ENCODE assay signal across 21 mouse cellular contexts in the genomic region with DNA sequence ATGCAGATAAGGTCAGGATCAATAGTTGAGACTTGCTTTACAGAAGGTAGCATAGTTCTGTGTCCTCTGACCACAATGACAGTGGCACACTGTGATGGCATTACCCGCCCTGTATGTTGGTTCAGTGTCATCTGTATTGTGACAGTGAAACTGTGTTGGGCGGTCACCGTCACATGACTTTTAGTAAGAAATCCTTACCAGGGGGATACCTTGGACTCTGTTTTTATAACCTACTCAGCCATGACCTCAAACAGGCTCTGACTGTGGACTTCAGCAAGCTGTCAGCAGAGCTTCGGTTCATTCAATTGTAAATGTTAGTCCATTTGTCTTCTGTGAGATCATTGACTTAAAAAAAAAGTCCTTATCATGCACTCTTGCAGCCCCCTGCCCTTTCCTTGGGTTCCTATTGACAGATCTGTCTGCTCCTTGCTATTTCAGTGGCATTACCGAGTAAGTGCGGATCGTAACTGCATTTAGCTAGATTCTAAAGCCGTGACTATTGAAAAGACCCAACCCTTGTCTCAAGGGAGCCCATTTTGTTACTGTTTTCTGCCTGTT.
A peak's percentile ranks its signal among the peaks of the same experiment; 100 is the strongest.
DNase-seq lines count a peak whose midpoint lies in the region; ATAC-seq and TF ChIP-seq lines count a peak whose summit lies in the region.
"Had no signal": no experiment of that assay in that cellular context is flagged by ENCODE, and none has a peak within 500 bp of the region (broad histone marks: within the 10 kb centered on the region; RNA-seq: fewer than 3 reads in every experiment).

No protein-coding gene starts in this region.

- H3K4me2 ChIP-seq in kidney, embryonic 15.5 days = no peak overlapping the region
- no peak overlapping the region for H3K4me2 ChIP-seq in liver, embryonic 16.5 days (ENCODE audit: low read depth, low read length)
- H3K4me2 ChIP-seq: embryonic facial prominence, embryonic 12.5 days; forebrain, embryonic 15.5 days; hindbrain, embryonic 12.5 days had no signal

- no peak for DNase-seq in kidney, postnatal 25 days
- DNase-seq in liver (no peak), ES-E14 (ENCODE audit: low read depth, low spot score) (no peak)
- no peak for DNase-seq in urinary bladder, postnatal 10 days (ENCODE audit: low spot score)
- no peak for DNase-seq in lung, postnatal 25 days (ENCODE audit: low spot score)
- DNase-seq: adrenal gland, adult 8-10 months; adrenal gland, postnatal 36 days; cerebellum, adult 8-10 months; cerebellum, postnatal 14 days; gastrocnemius, postnatal 10 days; heart, adult 18-20 months; heart, postnatal 10 days; heart, postnatal 4 days had no signal

- WGBS in kidney, embryonic 15.5 days = 53% methylated on average over 8 of the region's 8 CpGs
- 72% methylated on average over 8 of the region's 8 CpGs for WGBS in liver, embryonic 16.5 days (ENCODE audit: insufficient replicate concordance)

- H3K4me3 ChIP-seq in kidney, embryonic 15.5 days (replicated peaks) = no peak overlapping the region
- no peak overlapping the region for H3K4me3 ChIP-seq in liver, embryonic 16.5 days (ENCODE audit: low read depth, low read length)
- no peak overlapping the region for H3K4me3 ChIP-seq in ES-E14 (ENCODE audit: insufficient read depth in 1 of 2, low read depth in 1 of 2, low read length in 2 of 2, poor library complexity in 1 of 2, severe bottlenecking in 1 of 2)
- H3K4me3 ChIP-seq: embryonic facial prominence, embryonic 12.5 days; forebrain, embryonic 15.5 days; heart, embryonic 10.5 days; hindbrain, embryonic 12.5 days had no signal

- no peak overlapping the region for H3K9ac ChIP-seq in kidney, embryonic 15.5 days
- H3K9ac ChIP-seq in liver, embryonic 16.5 days (ENCODE audit: low read depth, low read length) = no peak overlapping the region
- H3K9ac ChIP-seq in ES-E14 (ENCODE audit: insufficient read depth, low read depth, low read length, poor library complexity, severe bottlenecking) = no peak overlapping the region
- H3K9ac ChIP-seq: embryonic facial prominence, embryonic 12.5 days; forebrain, embryonic 15.5 days; hindbrain, embryonic 12.5 days had no signal

- H3K9me3 ChIP-seq in kidney, embryonic 15.5 days (replicated peaks) = no peaks in the 10 kb centered on the region
- no peaks in the 10 kb centered on the region for H3K9me3 ChIP-seq in liver, embryonic 16.5 days (replicated peaks; ENCODE audit: control insufficient read depth, low read length)
- no peaks in the 10 kb centered on the region for H3K9me3 ChIP-seq in ES-E14 (ENCODE audit: control insufficient read depth, insufficient read depth, low read depth, low read length)
- H3K9me3 ChIP-seq: embryonic facial prominence, embryonic 12.5 days; forebrain, embryonic 15.5 days; heart, embryonic 10.5 days; hindbrain, embryonic 12.5 days had no signal

- H3K36me3 ChIP-seq in kidney, embryonic 15.5 days = no peaks in the 10 kb centered on the region
- no peaks in the 10 kb centered on the region for H3K36me3 ChIP-seq in liver, embryonic 16.5 days (ENCODE audit: control insufficient read depth, insufficient read depth)
- H3K36me3 ChIP-seq in ES-E14 (ENCODE audit: control insufficient read depth, insufficient read depth, low read length, poor library complexity, severe bottlenecking) = no peaks in the 10 kb centered on the region
- H3K36me3 ChIP-seq: embryonic facial prominence, embryonic 12.5 days; forebrain, embryonic 15.5 days; heart, embryonic 10.5 days; hindbrain, embryonic 12.5 days had no signal

- peaks cover 45% of the 10 kb centered on the region for H3K4me1 ChIP-seq in kidney, embryonic 15.5 days
- no peaks in the 10 kb centered on the region for H3K4me1 ChIP-seq in liver, embryonic 16.5 days (ENCODE audit: control insufficient read depth, low read depth, low read length)
- H3K4me1 ChIP-seq in ES-E14 (ENCODE audit: control insufficient read depth in 2 of 2, insufficient read depth in 2 of 2, low read length in 2 of 2, poor library complexity in 1 of 2) = peaks cover 8 to 9% of the 10 kb centered on the region in 2 experiments; a peak in 2 of 4 replicates

- peak; percentile 67 for ATAC-seq in kidney, embryonic 15.5 days (replicated peaks; ENCODE audit: low FRiP score)
- ATAC-seq in liver, embryonic 16.5 days (ENCODE audit: low read depth) = peak; percentile 35; the same call in 1 of the 2 replicates
- ATAC-seq: forebrain, embryonic 15.5 days; hindbrain, embryonic 16.5 days had no signal

- in situ Hi-C loops in ES-E14 (cut with MboI; ENCODE audit: low sequenced_read_pairs in 2 of 2, unreplicated experiment in 2 of 2) = no loop called here

- no peak overlapping the region for H3K27ac ChIP-seq in kidney, embryonic 15.5 days
- no peak overlapping the region for H3K27ac ChIP-seq in liver, embryonic 16.5 days (ENCODE audit: low read length)
- no peak overlapping the region for H3K27ac ChIP-seq in ES-E14 (ENCODE audit: insufficient read depth, low read depth, low read length, poor library complexity, severe bottlenecking)
- H3K27ac ChIP-seq: embryonic facial prominence, embryonic 12.5 days; forebrain, embryonic 15.5 days; heart, embryonic 10.5 days; hindbrain, embryonic 12.5 days had no signal

- H3K27me3 ChIP-seq in kidney, embryonic 15.5 days = no peaks in the 10 kb centered on the region
- no peaks in the 10 kb centered on the region for H3K27me3 ChIP-seq in liver, embryonic 16.5 days (ENCODE audit: control insufficient read depth, insufficient read depth, low read depth, low read length)
- H3K27me3 ChIP-seq: CH12.LX; embryonic facial prominence, embryonic 12.5 days; forebrain, embryonic 15.5 days; hindbrain, embryonic 12.5 days had no signal

TF ChIP-seq in ES-E14, 5 proteins besides CTCF, POLR2A, EP300 and RAD21:
- TF ChIP-seq CHD2 (IDR thresholded peaks at IDR 0.05; ENCODE audit: low read depth, low read length) (no peak), MAFK (IDR thresholded peaks at IDR 0.05; ENCODE audit: insufficient read depth, low read depth, low read length) (0 out of 2 replicates have a peak, but pooled peaks have one; percentile 34), ZNF384 (IDR thresholded peaks at IDR 0.05; ENCODE audit: low read depth, low read length) (peak; percentile 64), HCFC1 (IDR thresholded peaks at IDR 0.05; ENCODE audit: borderline replicate concordance, insufficient read depth, low read length) (no peak), ZC3H11A (IDR thresholded peaks at IDR 0.05; ENCODE audit: borderline replicate concordance, low read depth, low read length) (no peak)
